Mouse (Mus musculus) heart, embryonic 12.5 days (tissue): ENCODE data around the gene Sult1a1. TPM values are rescaled to one million over a fixed set of nuclear protein-coding genes. Genes with fewer than 3 reads are reported as not detected.

Source experiments
- ATAC-seq: fragments of 200-750 bp; cut with Nextera tagmentation; 2 replicates; pipeline ENCODE4 v1.8.0; 2017; ENCODE audit warnings: moderate TSS enrichment, moderate library complexity; ENCODE audit not compliant: insufficient number of reproducible peaks, low FRiP score
- H3K27ac ChIP-seq: fragments of 300-500 bp; sonication (generic); 2 replicates; pipeline ENCODE4 v1.5.1; 2016; ENCODE audit warnings: mild to moderate bottlenecking, moderate library complexity; ENCODE audit not compliant: poor library complexity, severe bottlenecking
- H3K27me3 ChIP-seq: fragments of 300-500 bp; sonication (generic); replicated peaks from 2 replicates; pipeline ENCODE4 v1.6.1; 2016; ENCODE audit warnings: mild to moderate bottlenecking, moderate library complexity
- H3K36me3 ChIP-seq: fragments of 300-500 bp; sonication (generic); 2 replicates; pipeline ENCODE4 v1.6.1; 2016; ENCODE audit warnings: mild to moderate bottlenecking, moderate library complexity
- H3K4me1 ChIP-seq: fragments of 300-500 bp; sonication (generic); replicated peaks from 2 replicates; pipeline ENCODE4 v1.6.1; 2016; ENCODE audit warnings: mild to moderate bottlenecking
- H3K4me2 ChIP-seq: fragments of 300-500 bp; sonication (generic); 2 replicates; pipeline ENCODE4 v1.6.1; 2016; ENCODE audit warnings: mild to moderate bottlenecking, moderate library complexity
- H3K4me3 ChIP-seq: fragments of 300-500 bp; sonication (generic); 2 replicates; pipeline ENCODE4 v1.5.1; 2016; ENCODE audit warnings: mild to moderate bottlenecking
- H3K9ac ChIP-seq: fragments of 300-500 bp; sonication (generic); 2 replicates; pipeline ENCODE4 v1.6.1; 2016; ENCODE audit warnings: mild to moderate bottlenecking, moderate library complexity
- H3K9me3 ChIP-seq: fragments of 300-500 bp; sonication (generic); replicated peaks from 2 replicates; pipeline ENCODE4 v1.6.1; 2016; ENCODE audit warnings: mild to moderate bottlenecking, moderate library complexity
- WGBS: fragments of 180-500 bp; shearing (Covaris S2); methylation state at CpG from one replicate; pipeline ENCODE4 v1.1.7; 2016; 5-methylcytosine and 5-hydroxymethylcytosine counted together
- polyA plus RNA-seq: library from polyadenylated mRNA; unstranded; fragments of >200 nt; fragmentation: Nextera tagmentation; extraction: Ambion mirVana; gene quantifications from 2 replicates; pipeline ENCODE4 v1.2.1, GENCODE M21; 2016

Gene Sult1a1
- polyA plus RNA-seq, 1 experiment from 2014 or later: 3.7 TPM

DNA sequence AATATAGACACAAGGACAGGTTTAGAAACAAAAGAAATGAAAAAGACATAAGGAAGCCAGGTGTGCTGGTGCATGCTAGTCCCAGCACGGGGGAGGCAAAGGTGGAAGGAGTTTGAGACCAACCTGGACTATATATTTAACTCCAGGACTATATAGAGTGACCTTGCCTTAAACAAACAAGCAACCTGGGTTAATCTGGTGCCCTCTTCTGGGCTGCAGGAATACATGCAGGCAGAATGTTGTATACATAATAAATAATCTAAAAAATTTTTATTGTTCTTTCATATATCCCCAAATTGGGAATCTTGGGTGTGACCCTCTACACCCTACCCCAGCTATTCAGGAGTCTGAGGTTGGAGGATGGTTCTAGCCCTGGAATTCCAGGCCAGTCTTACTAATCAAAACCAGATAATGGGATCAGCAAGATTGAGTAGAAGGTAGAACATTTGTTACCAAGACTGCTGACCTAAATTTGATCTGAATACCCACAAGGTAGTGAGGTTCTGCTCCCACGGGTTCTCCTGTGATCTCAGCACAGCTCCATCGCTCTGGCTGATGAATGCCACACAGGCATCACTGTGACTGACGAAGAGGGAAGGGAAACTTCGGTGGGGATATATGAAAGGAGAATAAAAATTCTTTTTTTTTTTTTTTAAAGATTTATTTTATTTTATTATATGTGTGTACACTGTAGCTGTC lies 33.5 kb downstream of the Sult1a1 start:
- no peaks in the 10 kb centered on the region for H3K4me1 ChIP-seq
- H3K36me3 ChIP-seq: no peaks in the 10 kb centered on the region
- no peak overlapping the region for H3K9ac ChIP-seq
- no peak overlapping the region for H3K4me3 ChIP-seq
- no peak overlapping the region for H3K27ac ChIP-seq
- 0 out of 2 replicates have a peak, but pooled peaks cover 3% of the 10 kb centered on the region for H3K27me3 ChIP-seq
- 69% methylated on average over 5 of the region's 5 CpGs for WGBS
- no peaks in the 10 kb centered on the region for H3K9me3 ChIP-seq
- no peak overlapping the region for H3K4me2 ChIP-seq
- no peak for ATAC-seq

DNA sequence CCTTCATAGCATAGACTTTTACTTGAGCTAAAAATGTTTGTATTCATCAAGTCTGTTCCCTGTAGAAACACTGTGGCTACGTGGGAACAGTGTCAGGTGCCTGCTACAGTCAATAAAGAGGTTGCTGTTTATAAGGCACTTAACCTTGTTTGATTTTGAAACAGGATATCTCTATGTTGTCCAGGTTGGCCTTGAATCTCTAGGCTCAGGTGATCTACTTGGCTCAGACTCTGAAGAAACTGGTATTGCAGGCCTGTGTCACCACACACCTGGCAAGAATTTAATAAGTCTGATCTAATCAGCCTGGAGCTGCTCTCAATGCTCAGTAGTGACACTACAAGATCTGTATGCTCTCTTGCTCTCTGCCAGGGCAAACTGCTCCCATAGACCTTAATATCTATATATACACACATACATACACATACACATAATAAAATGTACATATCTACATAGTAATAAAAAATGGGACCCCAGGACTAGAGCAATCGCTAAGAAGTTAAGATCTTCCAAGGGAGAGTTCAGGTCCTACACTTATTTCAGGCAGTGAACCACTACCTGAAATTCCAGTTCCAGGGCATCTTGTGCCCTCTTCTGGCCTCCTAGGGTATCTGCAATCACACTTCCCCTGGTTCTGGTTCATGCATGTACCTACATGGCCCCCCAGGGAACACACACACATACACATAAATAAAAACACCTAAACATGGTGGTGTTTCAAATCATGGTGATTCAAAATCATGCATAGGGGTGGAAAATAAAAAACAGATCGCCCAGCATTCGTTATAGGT lies 39.3 kb downstream of the Sult1a1 start:
- WGBS: 15% methylated on average over 4 of the region's 4 CpGs

DNA sequence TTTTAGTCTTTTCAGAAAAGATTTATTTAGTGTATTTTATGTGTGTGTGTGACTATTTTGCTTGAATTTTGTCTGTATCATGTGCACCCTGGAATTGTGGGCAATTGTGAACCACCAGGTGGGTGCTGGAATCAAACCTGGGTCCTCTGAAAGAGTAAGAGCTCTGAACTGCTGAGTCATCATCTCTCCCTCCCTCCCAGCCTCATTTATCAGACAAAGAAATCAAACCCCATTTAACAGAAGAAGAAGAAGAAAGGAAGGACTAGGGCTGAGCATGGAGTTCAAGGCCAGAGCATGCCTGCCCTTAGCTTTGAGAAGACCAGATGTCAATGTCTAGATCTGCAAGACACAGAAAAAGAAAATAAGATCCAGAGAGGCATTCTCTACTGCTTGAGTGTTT lies 40.9 kb downstream of the Sult1a1 start:
- H3K9me3 ChIP-seq: no peaks in the 10 kb centered on the region
- no peaks in the 10 kb centered on the region for H3K36me3 ChIP-seq
- no peak for ATAC-seq
- H3K4me2 ChIP-seq: no peak overlapping the region
- H3K4me1 ChIP-seq: no peaks in the 10 kb centered on the region
- no peak overlapping the region for H3K9ac ChIP-seq
- no peak overlapping the region for H3K27ac ChIP-seq
- 0 out of 2 replicates have a peak, but pooled peaks cover 6% of the 10 kb centered on the region for H3K27me3 ChIP-seq
- no peak overlapping the region for H3K4me3 ChIP-seq

More for the DNA sequence above, 39.3 kb downstream of the Sult1a1 start:
- Histone ChIP-seq H3K4me3 (no peak overlapping the region), H3K36me3 (no peaks in the 10 kb centered on the region), H3K9ac (no peak overlapping the region), H3K4me2 (no peak overlapping the region), H3K27ac (no peak overlapping the region), H3K9me3 (no peaks in the 10 kb centered on the region), H3K4me1 (no peaks in the 10 kb centered on the region), H3K27me3 (0 out of 2 replicates have a peak, but pooled peaks cover 6% of the 10 kb centered on the region)
- ATAC-seq: no peak

DNA sequence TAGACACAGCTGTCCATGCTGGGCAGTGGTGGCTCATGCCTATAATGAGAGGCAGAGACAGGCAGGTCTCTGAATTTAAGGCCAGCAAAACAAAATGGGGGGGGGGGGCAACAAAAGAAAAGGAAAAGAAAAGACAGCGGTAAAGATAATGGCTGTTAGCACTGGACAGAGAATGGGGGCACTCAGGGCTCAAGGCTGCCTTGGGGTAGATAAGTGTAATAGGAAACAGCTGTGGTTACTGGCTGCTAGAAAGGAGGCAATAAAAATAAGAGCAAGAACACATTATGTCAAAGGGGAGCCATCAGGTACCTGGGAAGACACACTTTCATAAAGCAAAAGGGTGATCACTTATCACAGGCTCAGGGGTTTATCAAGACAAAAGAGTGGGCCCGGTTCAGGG lies 43.8 kb downstream of the Sult1a1 start:
- 46% methylated on average over 2 of the region's 2 CpGs for WGBS
- H3K27ac ChIP-seq: no peak overlapping the region

DNA sequence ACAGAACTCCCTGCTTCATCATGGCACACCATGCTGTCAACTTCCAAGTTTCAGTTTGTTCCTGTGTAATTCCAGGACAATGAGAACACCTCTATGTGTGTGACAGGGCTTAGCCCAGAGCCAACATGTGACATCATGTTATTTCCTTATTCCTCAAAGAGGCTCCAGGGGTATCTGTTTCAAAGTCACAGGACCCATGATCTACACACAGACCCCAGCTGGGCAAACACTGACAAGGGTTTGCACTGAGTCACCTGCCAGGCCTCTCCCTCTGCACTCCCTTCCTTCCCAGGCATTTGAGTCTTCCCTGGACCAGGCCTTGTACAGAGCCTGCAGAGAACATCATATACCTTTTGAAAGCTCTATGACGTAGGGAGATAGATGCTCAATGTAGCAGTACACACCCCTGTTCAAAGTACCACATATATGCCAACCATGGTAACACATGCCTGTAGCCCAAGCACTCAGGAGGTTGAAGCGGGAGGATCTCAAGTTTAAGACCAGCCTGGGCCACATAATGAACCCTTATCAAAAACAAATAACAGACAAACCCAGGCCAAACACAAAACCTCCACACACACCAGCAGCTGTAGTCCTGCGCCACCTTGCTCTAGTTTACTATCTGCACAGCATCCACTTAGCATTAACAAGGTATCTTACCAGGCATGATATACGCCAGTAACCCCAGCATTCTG lies 45.3 kb downstream of the Sult1a1 start, which contains the start of gene Nupr1:
Gene Nupr1, minus strand, starts transcription at position 38 of the 695 bp plus-strand sequence.
- 0 out of 2 replicates have a peak, but pooled peaks cover 3% of the 10 kb centered on the region for H3K27me3 ChIP-seq

More for the DNA sequence above, 43.8 kb downstream of the Sult1a1 start:
- 0 out of 2 replicates have a peak, but pooled peaks cover 3% of the 10 kb centered on the region for H3K4me1 ChIP-seq
- H3K36me3 ChIP-seq: no peaks in the 10 kb centered on the region
- 0 out of 2 replicates have a peak, but pooled peaks cover 3% of the 10 kb centered on the region for H3K27me3 ChIP-seq
- no peak overlapping the region for H3K4me2 ChIP-seq
- no peaks in the 10 kb centered on the region for H3K9me3 ChIP-seq
- H3K9ac ChIP-seq: no peak overlapping the region
- no peak for ATAC-seq
- H3K4me3 ChIP-seq: no peak overlapping the region

DNA sequence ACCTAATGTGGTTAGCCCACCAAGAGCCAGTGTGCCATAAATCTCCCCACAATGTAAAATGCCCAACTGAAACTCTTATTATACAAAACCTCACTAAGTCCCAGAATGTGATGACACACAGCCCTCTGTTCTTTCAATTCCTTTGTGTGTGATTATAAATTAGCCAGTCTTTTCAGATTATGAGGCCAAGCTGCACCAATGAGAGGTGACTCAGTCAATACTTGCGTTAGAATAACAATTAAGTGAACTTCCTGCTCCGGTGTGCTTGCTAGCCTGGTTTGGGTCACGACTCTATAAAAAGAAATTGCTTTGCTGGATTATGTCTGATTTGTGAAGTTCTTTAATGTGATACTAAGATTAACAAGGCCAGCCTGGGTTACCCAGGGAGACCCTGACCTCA lies 46.3 kb downstream of the Sult1a1 start:
- Histone ChIP-seq H3K36me3 (no peaks in the 10 kb centered on the region), H3K27me3 (0 out of 2 replicates have a peak, but pooled peaks cover 3% of the 10 kb centered on the region), H3K4me1 (peaks cover 12% of the 10 kb centered on the region), H3K4me2 (no peak overlapping the region), H3K9ac (no peak overlapping the region), H3K4me3 (no peak overlapping the region), H3K9me3 (no peaks in the 10 kb centered on the region), H3K27ac (no peak overlapping the region)
- ATAC-seq: no peak
- 58% methylated on average over 3 of the region's 3 CpGs for WGBS

More for the DNA sequence above, 45.3 kb downstream of the Sult1a1 start, which contains the start of gene Nupr1:
- Histone ChIP-seq H3K4me1 (peaks cover 5% of the 10 kb centered on the region; the same call in 1 of the 2 replicates), H3K27ac (no peak within 1 kb of the TSS), H3K36me3 (no peaks in the 10 kb centered on the region), H3K4me3 (no peak within 1 kb of the TSS), H3K9me3 (no peaks in the 10 kb centered on the region), H3K9ac (no peak within 1 kb of the TSS), H3K4me2 (no peak within 1 kb of the TSS)
- WGBS: 91% methylated on average over 4 of the region's 4 CpGs
- no peak for ATAC-seq

DNA sequence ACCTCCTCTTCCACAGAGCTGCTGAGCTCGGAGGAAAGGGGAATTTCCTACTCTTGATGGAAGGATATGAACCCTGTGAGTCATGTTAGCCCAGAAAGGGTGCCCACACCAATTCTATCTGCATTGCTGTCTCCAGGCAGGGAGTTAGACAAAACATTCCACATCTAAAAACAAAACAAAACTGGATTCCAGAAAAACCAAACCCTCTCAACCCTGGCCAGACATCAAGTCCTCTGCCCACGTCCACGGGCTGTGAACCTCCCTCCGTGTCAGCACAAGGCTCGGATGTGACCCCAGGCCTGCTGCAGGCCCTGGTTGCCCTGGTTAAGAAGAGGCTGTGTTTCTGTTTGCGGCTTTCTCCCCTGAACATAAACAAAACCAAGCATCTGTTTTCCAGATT lies 48.1 kb downstream of the Sult1a1 start:
- Histone ChIP-seq H3K4me1 (peaks cover 12% of the 10 kb centered on the region), H3K9ac (0 out of 2 replicates have a peak overlapping the region, but pooled peaks have one; percentile 35), H3K27ac (no peak overlapping the region), H3K27me3 (no peaks in the 10 kb centered on the region), H3K4me3 (no peak overlapping the region), H3K36me3 (no peaks in the 10 kb centered on the region), H3K9me3 (no peaks in the 10 kb centered on the region), H3K4me2 (no peak overlapping the region)
- 0 out of 2 replicates have a peak, but pooled peaks have one; percentile 13 for ATAC-seq
- WGBS: 50% methylated on average over 6 of the region's 6 CpGs

DNA sequence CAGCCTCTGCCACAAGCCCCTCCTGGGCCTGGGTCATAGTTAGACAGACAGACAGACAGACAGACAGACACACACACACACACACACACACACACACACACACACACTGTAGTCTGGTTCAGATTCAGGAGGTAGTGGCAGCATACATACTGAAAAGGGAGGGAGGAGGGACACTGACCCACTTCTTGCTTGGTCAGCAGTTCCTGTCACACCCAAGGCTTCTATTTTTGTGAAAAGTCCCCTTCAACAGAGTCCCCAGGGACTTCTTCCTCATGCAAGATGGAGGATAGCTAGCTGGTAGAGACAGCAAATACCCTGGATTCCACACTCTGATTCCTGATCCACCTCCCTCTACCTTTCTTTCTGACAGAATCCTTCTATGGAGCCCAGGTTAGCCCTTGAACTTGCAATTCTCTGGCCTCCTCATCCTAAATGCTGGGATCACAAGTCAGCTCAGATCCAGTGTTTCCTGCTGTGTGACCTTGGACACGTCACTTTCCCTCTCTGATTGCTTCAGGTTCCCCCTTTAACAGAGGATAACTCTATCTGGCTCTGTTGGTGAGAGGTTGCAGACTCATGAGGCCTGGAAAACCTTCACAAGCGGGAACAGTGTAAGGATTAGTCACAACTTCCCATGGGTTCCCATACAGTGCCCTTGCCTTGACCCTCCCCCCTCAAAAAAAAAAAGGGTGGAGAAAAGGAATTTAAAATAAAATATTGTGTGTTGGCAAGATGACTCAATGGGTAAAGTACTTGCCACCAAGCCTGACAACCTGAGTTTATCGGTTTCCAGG lies 50.2 kb downstream of the Sult1a1 start:
- Histone ChIP-seq H3K9ac (no peak overlapping the region), H3K27me3 (no peaks in the 10 kb centered on the region), H3K4me1 (peaks cover 12% of the 10 kb centered on the region), H3K27ac (no peak overlapping the region), H3K4me2 (no peak overlapping the region), H3K36me3 (no peaks in the 10 kb centered on the region), H3K9me3 (no peaks in the 10 kb centered on the region), H3K4me3 (no peak overlapping the region)
- 0 out of 2 replicates have a peak, but pooled peaks have one; percentile 2 for ATAC-seq
- 70% methylated on average over 3 of the region's 3 CpGs for WGBS

DNA sequence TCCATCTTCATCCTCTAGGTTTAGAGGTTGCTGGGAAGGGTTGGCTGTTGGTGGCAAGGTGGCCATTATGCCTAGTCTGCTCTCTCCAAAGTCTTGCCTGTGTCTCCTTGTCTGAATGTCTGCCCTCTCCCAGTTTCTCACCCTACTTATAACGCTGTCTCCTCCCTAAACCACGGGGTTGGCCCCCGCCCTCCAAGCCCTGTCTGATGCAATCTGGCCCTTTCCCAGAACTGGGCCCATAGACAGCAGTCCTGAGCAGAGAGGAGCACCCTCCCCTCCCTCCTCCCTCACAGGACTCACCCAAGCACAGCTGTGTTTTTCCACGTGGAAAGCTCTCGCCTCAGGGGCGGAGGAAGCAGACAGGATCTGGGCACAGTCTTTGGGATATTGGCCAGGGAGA lies 50.9 kb downstream of the Sult1a1 start:
- no peaks in the 10 kb centered on the region for H3K27me3 ChIP-seq
- no peaks in the 10 kb centered on the region for H3K9me3 ChIP-seq
- WGBS: 35% methylated on average over 6 of the region's 6 CpGs
- no peaks in the 10 kb centered on the region for H3K36me3 ChIP-seq
- H3K27ac ChIP-seq: no peak overlapping the region
- H3K4me1 ChIP-seq: peaks cover 12% of the 10 kb centered on the region
- peak; percentile 51 for ATAC-seq
- no peak overlapping the region for H3K4me2 ChIP-seq
- no peak overlapping the region for H3K4me3 ChIP-seq
- no peak overlapping the region for H3K9ac ChIP-seq

DNA sequence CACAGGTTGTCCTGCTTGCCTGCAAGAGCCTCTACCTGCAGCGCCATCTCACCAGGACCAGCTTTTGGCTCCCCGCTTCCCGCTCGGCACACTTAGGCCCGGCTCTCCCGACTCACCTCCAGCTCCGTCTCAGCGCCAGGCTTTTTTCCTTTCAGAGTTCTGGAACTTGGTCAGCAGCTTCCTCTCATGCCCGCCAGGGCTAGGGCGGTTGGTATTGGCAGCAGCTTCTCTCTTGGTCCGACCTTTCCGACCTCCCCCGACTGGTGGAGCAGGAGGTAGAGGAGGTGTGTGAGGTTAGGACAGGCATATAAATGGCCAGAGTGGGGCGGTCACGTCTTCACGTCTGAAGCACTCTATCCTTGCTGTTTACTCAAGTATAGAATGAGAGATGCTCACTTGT lies 51.5 kb downstream of the Sult1a1 start:
- 58% methylated on average over 16 of the region's 16 CpGs for WGBS
- Histone ChIP-seq H3K4me1 (peaks cover 12% of the 10 kb centered on the region), H3K9ac (no peak overlapping the region), H3K4me2 (no peak overlapping the region), H3K36me3 (no peaks in the 10 kb centered on the region), H3K4me3 (no peak overlapping the region), H3K27me3 (no peaks in the 10 kb centered on the region), H3K9me3 (no peaks in the 10 kb centered on the region), H3K27ac (no peak overlapping the region)
- no peak for ATAC-seq
